Mouse (Mus musculus): ENCODE results near the gene Cbx7.
"Not testable (repeated sequence)": the region's sequence is repeated elsewhere in the genome, so short reads cannot be mapped to it uniquely, and the experiment has no call there.

Gene Cbx7

DNA sequence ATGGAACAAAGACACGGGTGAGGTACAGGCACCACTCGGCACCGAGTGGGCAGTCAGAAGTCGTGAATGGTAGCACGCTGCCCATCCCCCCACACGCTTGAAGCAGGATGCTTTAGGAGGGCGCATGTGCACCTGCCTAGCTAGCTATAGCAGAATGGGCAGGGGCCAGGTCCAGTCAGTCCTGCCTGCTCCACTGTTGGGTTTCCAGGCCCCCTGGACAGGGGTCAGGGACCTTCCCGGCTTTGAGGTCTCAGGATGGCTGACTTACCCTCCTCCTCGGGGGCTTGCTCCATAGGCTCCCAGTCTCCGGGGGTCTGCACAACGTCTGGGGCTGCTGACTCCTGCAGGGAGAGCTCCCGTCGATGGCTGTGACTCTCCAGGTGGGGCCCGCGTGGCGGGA, 52.4 kb downstream of the Cbx7 start:
- DNase-seq: no peak

GRCm38 (mm10) chr15:79917111-79917720, 53.7 kb downstream of the Cbx7 start:
- DNase-seq: no peak

GRCm38 (mm10) chr15:79916150-79916549, 54.8 kb downstream of the Cbx7 start:
- no peak for DNase-seq

DNA sequence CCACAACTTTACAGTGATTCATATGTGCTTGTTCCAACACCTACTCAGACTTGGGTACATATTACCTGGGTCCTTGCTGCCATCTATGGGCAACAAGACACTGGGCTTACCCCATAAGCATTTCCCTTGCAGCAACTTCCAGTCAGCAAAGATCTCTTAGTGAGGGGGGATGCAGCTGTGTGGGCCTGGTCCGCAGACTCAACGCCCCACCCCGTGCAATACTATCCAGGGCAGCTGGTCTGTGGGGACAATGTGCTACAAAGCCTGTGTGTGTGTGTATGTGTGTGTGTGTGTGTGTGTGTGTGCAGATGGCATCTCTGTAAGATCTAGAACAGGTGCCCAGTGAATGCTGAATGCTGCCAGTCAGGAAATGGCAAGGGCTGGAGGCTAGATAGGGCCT, 56.6 kb downstream of the Cbx7 start:
- DNase-seq: peak; percentile 24

- no peak for DNase-seq
These were observed 57.1 kb downstream of the Cbx7 start for GRCm38 (mm10) chr15:79913761-79914346.

DNA sequence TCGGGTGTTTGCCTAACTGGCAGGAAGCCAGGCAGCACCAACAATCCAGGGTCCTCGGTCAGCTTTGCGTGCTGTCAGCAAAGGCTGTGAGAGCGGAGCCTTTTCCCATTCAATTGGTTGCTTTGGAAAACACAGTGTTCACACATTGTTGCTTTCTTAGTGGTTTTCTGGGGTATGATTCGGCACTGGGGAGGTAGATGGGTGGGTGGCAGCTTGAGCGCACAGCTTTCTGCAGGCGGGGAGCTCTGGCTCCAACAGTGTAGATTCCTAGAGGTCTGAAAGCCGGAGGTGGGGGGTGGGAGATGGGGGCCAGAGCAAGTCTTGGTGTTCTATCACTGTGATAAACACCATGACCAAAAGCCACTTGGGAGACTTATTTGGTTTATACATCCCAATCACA, 59.6 kb downstream of the Cbx7 start:
- DNase-seq: no peak

- DNase-seq: not testable (repeated sequence)
These were observed 60.1 kb downstream of the Cbx7 start for GRCm38 (mm10) chr15:79910812-79911211.

DNA sequence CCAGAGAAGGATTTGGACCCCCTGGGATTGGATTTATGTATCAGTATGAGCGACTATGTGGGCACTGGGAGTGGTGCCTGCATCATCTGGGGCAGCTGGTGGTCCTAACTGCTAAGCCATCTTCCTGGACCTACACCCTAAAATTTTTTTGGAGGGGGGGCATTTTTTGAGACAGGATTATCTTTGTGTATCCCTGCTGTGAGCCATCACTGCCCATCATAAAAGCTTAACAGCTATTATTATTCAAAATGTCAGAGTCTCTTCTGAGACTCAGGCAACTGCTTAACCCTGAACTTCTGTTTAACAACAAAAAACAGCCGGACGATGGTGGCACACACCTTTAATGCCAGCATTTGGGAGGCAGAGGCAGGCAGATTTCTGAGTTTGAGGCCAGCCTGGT, 61.9 kb downstream of the Cbx7 start:
- not testable (repeated sequence) for DNase-seq

DNA sequence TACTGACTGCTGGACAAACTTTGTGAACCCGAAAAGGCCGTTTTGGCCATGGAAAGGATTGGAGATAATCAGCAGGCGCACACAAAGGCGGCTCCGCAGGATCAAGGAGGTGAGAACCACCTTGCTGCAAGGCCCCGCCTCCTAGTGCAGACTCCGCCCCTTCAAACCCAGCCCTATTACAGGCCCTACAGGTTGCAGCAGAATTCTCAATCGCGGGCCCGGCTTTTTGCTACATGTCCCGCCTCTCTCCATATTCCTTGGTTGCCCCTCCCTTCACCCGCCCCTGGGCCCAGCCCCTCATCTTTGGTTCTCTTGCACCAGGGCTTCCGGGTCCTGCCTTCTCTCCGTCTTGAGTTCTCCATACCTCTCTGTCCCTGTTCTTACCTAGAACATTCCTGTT, 64.1 kb downstream of the Cbx7 start:
- no peak for DNase-seq

DNA sequence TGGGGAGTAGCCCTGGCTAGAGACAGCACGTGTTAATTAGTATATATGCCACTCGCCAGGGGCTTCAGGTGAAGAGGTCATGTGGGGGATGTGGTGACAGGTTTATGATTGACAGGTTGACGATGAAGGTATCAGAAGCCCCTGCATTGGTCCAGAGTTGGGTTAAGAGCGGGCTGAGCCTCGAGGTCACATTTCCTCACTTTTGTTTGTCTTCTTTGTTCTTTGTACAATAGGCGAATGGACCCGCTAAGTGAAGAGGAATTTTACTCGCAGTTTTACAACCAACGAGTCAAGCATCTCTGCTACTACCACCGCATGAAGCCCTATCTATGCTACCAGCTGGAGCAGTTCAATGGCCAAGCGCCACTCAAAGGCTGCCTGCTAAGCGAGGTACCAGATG, 65.7 kb downstream of the Cbx7 start:
- no peak for DNase-seq

- not testable (repeated sequence) for DNase-seq
These were observed 66.2 kb downstream of the Cbx7 start for GRCm38 (mm10) chr15:79904678-79905077.

DNA sequence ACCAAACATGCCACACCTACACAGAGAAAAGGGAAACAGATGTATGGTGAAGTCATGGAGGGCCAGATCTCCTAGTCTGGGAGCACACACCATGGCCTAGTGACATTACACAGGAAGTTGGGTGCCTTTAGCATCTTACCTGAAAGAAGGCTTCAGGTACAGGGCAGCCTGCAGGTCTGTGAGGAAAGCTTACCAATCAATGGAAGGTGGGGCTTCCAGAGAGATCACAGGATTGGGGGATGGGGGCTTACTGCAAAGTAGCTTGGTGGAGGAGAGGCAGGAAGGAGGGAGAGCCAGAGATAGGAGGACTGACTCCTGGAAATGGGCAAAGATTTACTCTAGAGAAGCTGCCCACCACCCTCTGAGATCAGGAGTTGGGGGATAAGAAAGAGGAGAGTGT, 67.0 kb downstream of the Cbx7 start:
- no peak for DNase-seq

DNA sequence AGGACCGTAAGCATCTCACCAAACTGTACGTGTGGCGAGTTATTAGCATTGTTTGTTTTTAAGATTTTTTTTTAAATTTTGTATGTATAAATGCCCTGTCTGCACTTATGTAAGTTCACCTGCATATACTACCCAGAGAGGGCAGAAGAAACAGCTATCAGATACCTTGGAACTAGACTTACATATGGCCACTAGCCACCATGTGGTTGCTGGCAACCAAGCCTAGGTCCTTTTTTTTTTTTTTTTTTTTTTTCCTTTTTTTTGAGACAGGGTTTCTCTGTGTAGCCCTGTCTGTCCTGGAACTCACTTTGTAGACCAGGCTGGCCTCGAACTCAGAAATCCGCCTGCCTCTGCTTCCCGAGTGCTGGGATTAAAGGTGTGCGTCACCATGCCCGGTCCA, 67.8 kb downstream of the Cbx7 start:
- DNase-seq: not testable (repeated sequence)

DNA sequence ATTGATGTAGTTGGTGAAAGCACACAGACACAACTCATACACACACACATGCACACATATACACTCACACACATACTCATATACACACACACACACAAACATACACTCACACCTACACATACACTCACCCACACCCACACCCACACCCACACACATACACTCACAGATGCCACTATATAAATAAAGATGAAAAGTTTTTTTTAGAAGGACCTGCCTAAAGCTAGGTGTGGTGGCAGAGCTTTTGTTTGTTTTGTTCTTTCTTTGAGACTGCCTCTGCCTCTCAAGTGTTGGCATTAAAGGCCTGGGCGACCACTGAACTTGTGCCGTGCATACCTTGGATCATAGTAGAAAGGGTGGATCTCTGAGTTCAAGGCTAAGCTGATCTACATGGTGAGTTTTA, 69.5 kb downstream of the Cbx7 start:
- no peak for DNase-seq

DNA sequence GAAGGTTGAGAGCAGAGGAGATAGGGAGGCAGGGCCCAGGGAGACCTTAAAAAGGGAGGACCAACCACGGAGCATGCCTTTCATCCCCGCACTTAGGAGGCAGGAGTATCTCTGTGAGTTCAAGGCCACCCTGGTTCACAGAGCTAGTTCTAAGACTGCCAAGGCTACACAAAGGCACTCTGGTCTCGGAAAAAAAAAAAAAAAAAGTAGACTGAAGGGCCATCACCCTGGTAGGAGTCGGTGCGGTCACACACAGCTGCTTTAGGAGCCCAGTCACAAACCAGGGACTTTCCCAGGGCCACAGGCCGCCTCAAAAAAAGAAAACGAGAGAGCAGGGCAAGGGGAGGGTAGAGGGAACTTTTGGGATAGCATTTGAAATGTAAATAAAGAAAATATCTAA, 70.2 kb downstream of the Cbx7 start:
- no peak for DNase-seq

DNA sequence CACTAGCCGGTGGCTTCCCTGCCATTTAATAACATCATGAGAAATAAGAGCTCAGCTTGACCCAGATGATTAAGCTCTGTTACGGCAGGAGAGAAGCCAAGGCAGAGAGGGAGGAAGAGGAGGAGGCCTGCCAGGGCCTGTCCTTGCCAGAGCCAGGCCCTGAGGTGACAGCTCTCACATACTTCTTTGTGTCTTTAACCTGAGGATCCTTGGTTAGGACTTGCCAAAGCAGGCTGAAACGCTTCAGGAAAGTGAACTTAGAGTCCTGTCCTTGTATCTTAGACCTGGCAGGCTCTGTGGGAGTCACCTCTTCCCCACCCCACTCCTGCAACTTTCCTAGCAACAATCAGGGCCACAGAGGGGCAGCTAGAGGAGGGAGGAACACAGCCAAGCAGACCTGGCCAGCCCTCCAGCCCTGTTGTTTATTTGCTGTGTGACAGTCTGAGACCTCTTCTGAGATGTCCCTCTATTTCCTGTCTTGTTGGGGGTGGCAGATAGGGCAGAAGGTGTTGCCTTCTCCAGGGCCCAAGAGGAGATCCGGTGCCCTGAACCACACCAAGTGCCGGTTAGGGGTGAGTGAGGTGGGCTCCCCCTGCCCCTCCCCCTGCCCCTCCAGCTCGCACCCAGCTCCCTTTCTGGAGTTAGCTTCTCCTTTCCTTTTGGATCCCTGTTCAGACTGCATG, 71.0 kb downstream of the Cbx7 start:
- DNase-seq: no peak

DNA sequence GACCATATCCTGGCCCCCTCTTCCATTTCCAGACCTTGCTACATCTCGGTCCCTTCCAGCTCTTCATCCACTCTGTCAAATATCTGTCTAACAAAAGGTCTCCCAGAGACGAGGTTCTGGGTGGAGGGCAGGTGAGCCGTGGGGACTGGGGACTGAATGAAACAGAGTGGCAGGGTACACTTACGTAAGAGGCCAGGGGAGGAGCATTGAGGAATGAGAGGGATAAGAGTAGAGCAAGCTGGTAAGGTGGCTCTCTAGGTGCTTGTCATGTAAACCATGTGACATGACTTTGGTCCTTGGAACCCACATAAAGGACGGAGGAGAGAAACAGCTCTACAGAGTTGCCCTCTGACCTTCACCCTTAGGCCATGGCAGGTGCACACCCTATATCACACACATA, 71.9 kb downstream of the Cbx7 start:
- DNase-seq: no peak

GRCm38 (mm10) chr15:79896080-79896725, 74.7 kb downstream of the Cbx7 start:
- DNase-seq: no peak

DNA sequence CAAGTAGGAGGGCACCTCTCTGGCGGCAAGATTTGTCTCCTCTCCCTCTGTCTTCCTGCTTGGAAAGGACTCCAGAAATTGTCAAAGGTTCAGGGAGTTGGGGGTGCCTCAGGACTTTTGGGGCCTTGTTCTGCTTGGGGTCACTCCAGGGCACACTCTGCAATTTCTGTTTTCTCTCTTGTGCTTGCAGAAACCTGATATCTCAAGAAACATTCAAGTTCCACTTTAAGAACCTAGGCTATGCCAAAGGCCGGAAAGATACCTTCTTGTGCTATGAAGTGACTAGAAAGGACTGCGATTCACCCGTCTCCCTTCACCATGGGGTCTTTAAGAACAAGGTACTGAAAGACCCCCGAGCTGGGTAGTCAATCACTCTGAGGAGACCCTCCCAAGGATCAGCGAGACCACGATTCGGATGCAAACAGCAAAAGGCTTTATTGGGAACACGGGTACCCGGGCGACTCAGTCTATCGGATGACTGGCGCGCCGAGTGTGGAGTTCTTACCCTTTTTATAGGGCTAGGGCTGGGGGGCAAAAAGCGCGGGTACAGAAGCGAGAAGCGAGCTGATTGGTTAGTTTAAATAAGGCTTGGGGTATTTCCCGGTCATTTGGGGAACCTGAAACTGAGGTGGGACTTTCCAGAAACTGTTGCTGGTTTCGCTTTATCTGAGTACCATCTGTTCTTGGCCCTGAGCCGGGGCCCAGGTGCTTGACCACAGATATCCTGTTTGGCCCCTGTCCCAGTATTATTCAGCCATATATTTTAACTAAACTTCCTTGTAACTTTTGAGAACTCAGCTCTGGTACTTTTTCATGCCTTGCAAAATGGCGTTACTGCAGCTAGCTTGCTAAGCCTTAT, 75.5 kb downstream of the Cbx7 start:
- DNase-seq: not testable (repeated sequence)

- no peak for DNase-seq
These were observed 76.6 kb downstream of the Cbx7 start for GRCm38 (mm10) chr15:79894343-79894742.

DNA sequence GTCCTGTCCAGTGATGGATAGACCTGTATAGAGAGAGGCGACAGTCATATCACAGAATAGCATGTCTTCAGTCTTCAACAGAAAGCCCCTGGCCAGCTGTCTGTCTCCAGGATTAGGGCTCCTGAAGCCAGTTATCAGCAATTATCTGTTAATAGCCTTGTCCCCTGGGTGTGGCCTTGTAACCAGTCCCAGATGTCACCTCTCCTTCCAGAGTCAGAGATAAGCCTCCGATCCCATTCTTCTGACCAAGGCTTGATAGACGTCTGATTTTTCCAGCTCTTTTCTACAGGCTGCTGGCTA, 77.1 kb downstream of the Cbx7 start:
- no peak for DNase-seq

GRCm38 (mm10) chr15:79892995-79893823, 77.7 kb downstream of the Cbx7 start:
- DNase-seq: no peak

DNA sequence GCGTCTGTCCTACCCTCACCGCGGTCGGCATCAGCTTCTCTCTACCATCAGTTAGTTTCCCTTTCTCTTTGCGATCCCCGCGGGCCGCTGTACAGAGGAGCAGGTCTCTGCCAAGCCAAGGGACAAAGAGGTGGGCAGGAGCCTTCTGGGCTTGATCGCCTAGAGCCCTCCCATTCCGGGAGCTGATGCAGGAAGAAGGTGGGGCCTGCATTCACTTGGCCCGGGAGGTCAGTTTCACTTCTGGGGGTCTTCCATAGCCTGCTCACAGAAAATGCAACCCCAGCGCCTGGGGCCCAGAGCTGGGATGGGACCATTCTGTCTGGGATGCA, 78.7 kb downstream of the Cbx7 start:
- DNase-seq: no peak

All from right cerebral cortex, postnatal 25 days (tissue).